Mouse (Mus musculus) lung, embryonic 14.5 days (tissue): ENCODE data around the gene Cnih3. TPM values are rescaled to one million over a fixed set of nuclear protein-coding genes. Genes with fewer than 3 reads are reported as not detected.
A peak's percentile ranks its signal among the peaks of the same experiment; 100 is the strongest.

Experiments used
- ATAC-seq: fragments of 200-750 bp; cut with Nextera tagmentation; 2 replicates; pipeline ENCODE4 v1.8.0; 2017; ENCODE audit warnings: mild to moderate bottlenecking, moderate TSS enrichment, moderate library complexity; ENCODE audit not compliant: insufficient read depth
- DNase-seq: peaks from one replicate; pipeline ENCODE4 v3.0.0-alpha.2; 2015
- H3K27ac ChIP-seq: fragments of 300-500 bp; sonication (generic); 2 replicates; pipeline ENCODE4 v1.5.1; 2014; ENCODE audit warnings: low read depth, mild to moderate bottlenecking, moderate library complexity
- H3K27me3 ChIP-seq: fragments of 300-500 bp; sonication (generic); 2 replicates; pipeline ENCODE4 v1.6.1; 2014; ENCODE audit warnings: low read length, control low read depth; ENCODE audit not compliant: insufficient read depth
- H3K36me3 ChIP-seq: fragments of 300-500 bp; sonication (generic); 2 replicates; pipeline ENCODE4 v1.6.1; 2014; ENCODE audit warnings: control low read depth; ENCODE audit not compliant: insufficient read depth
- H3K4me1 ChIP-seq: fragments of 300-500 bp; sonication (generic); 2 replicates; pipeline ENCODE4 v1.6.1; 2014; ENCODE audit warnings: antibody characterized with exemption, control low read depth; ENCODE audit not compliant: insufficient read depth
- H3K4me2 ChIP-seq: fragments of 300-500 bp; sonication (generic); 2 replicates; pipeline ENCODE4 v1.6.1; 2014; ENCODE audit warnings: mild to moderate bottlenecking
- H3K4me3 ChIP-seq: fragments of 300-500 bp; sonication (generic); 2 replicates; pipeline ENCODE4 v1.5.1; 2014; ENCODE audit warnings: low read depth, low read length
- H3K9ac ChIP-seq: fragments of 300-500 bp; sonication (generic); 2 replicates; pipeline ENCODE4 v1.6.1; 2014
- H3K9me3 ChIP-seq: fragments of 300-500 bp; sonication (generic); 2 replicates; pipeline ENCODE4 v1.6.1; 2016; ENCODE audit warnings: low read depth, low read length, control low read depth
- CTCF ChIP-seq: IDR thresholded peaks from 2 replicates; pipeline ENCODE4 v1.5.1; 2016; ENCODE audit warnings: antibody characterized with exemption, low read depth
- WGBS: fragments of 180-500 bp; shearing (Covaris S2); extraction: QIAGEN DNeasy Blood & Tissue Kit; methylation state at CpG from one replicate; pipeline ENCODE4 v1.1.7; 2014; 5-methylcytosine and 5-hydroxymethylcytosine counted together
- polyA plus RNA-seq: library from polyadenylated mRNA; unstranded; fragments of >200 nt; fragmentation: Nextera tagmentation; extraction: Ambion mirVana; gene quantifications from 2 replicates; pipeline ENCODE4 v1.2.1, GENCODE M21; 2014

Gene Cnih3
- polyA plus RNA-seq, 1 experiment from 2014 or later, result not detected

- Histone ChIP-seq H3K9me3 (no peaks in the 10 kb centered on the region), H3K27me3 (no peaks in the 10 kb centered on the region), H3K4me2 (no peak overlapping the region), H3K9ac (no peak overlapping the region), H3K27ac (no peak overlapping the region), H3K4me1 (peaks cover 7% of the 10 kb centered on the region; the same call in 1 of the 2 replicates), H3K4me3 (no peak overlapping the region), H3K36me3 (no peaks in the 10 kb centered on the region)
- DNase-seq, result peak; percentile 44
- TF ChIP-seq CTCF, result peak; percentile 72
- 43% methylated on average over 5 of the region's 5 CpGs for WGBS
- no peak for ATAC-seq
Measured at GRCm38 (mm10) chr1:181465027-181465426, 112.6 kb downstream of the Cnih3 start.

DNA sequence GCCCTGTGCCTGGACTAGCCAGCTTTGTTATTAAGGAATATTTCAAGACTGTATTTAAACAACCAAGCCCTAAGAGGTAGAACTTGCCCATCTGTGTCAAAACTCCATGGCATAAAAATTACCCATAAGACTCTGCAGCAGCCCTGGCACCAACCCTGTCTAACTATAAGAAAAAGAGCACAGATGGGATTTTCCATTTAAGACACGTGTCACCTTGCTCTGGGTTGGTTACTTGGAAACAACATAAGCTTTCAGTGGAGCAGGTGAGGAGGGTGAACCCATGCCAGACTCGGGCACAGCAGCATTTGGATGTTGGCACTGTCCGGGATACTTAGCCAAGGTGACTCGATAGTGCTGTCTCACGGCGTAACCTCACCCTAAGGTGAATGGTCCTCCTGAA, 113.6 kb downstream of the Cnih3 start:
- ATAC-seq (peak; percentile 5; the same call in 1 of the 2 replicates), DNase-seq (no peak)
- no peaks in the 10 kb centered on the region for H3K27me3 ChIP-seq
- no peak for TF ChIP-seq CTCF
- H3K4me3 ChIP-seq, result no peak overlapping the region
- H3K36me3 ChIP-seq, result no peaks in the 10 kb centered on the region
- H3K4me1 ChIP-seq, result peaks cover 7% of the 10 kb centered on the region; the same call in 1 of the 2 replicates
- H3K9ac ChIP-seq, result no peak overlapping the region
- no peak overlapping the region for H3K4me2 ChIP-seq
- H3K27ac ChIP-seq, result no peak overlapping the region
- H3K9me3 ChIP-seq, result no peaks in the 10 kb centered on the region; the same call in 1 of the 2 replicates
- WGBS, result 90% methylated on average over 6 of the region's 6 CpGs

DNA sequence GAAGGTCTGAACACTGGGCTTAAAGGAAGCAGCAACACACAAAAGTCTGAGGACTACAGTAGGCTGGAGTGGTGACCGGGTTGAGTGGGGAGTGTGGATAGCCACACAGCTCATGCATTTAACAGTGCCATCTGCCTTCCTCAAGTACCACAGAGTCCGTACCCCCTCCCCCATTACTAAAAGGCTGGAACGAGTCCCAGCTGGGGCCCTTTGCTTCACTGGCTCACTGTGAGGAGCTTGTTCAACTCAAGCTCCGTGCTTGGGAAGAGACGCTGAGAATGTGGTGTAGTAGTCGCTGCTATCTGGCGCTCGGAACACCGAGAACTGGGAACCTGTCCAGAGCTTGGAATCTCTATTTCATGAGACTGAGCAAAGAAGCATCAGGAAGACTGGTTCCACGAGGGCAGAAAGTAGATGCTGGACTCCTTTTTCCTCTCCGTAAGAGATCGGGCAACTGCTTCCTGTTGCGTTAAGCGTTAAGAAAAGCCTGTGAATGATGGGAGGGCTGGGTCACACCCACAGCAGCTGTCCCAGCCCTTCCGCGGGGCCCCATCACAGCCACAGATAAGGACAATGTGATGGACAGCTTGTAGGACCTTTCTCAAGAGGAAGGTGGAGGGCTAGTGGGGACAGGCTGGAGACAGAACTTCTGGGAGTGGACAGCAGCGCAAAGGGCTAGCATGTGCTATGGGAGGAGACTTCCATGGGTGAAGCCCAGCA, 114.3 kb downstream of the Cnih3 start:
- no peak overlapping the region for H3K9ac ChIP-seq
- no peak overlapping the region for H3K27ac ChIP-seq
- no peaks in the 10 kb centered on the region for H3K27me3 ChIP-seq
- H3K4me3 ChIP-seq, result no peak overlapping the region
- no peaks in the 10 kb centered on the region for H3K36me3 ChIP-seq
- peak; percentile 68 for DNase-seq
- WGBS, result 44% methylated on average over 17 of the region's 17 CpGs
- ATAC-seq, result peak; percentile 58
- peak overlapping the region; percentile 36 for H3K4me2 ChIP-seq
- peaks cover 5% of the 10 kb centered on the region; the same call in 1 of the 2 replicates for H3K9me3 ChIP-seq
- peaks cover 7% of the 10 kb centered on the region; the same call in 1 of the 2 replicates for H3K4me1 ChIP-seq
- TF ChIP-seq CTCF, result no peak

DNA sequence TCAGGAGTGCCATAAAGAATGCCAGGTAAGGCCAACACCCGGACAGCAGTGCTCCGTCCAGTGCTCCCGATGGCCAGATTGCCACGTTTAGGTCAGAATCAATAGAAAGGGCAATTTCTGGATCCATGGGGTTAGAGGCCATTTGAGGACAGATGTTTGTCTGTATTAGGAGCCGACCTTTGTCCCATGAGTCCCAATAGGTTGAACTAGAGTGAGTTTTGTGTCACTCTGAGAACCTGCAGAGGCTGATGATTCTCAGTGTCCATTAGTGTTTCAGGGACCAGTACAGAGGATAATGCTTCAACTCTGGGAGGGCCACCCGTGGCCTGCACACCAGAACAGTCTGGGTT, 114.9 kb downstream of the Cnih3 start:
- peak overlapping the region; percentile 36 for H3K4me2 ChIP-seq
- TF ChIP-seq CTCF, result no peak
- no peak overlapping the region for H3K9ac ChIP-seq
- peaks cover 5% of the 10 kb centered on the region; the same call in 1 of the 2 replicates for H3K9me3 ChIP-seq
- H3K4me3 ChIP-seq, result no peak overlapping the region
- H3K4me1 ChIP-seq, result peaks cover 7% of the 10 kb centered on the region; the same call in 1 of the 2 replicates
- H3K27ac ChIP-seq, result no peak overlapping the region
- H3K36me3 ChIP-seq, result no peaks in the 10 kb centered on the region
- H3K27me3 ChIP-seq, result no peaks in the 10 kb centered on the region
- WGBS, result 88% methylated on average over 6 of the region's 6 CpGs
- no peak for DNase-seq
- no peak for ATAC-seq

DNA sequence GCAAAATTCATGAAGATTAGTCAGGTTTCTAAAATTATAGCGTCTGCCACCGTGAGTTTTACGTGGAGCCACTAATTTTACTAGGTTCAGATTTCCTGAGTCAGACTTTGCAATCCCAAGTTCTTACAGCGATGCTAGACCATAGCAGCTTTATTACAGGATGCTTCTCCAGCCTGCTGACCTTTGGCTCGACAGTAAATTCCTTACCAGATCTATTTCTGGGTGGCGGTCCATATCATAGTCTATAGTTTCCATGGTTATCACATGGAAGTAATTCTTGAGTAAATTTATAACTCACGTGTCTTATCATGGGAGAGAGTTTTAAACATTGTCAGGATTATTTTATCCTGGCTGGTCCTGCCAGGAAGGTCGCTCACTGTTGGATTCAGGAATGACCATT, 117.0 kb downstream of the Cnih3 start:
- no peak for ATAC-seq
- 66% methylated on average over 8 of the region's 8 CpGs for WGBS

GRCm38 (mm10) chr1:181476141-181476540, 123.7 kb downstream of the Cnih3 start:
- Histone ChIP-seq H3K36me3 (no peaks in the 10 kb centered on the region), H3K27ac (no peak overlapping the region), H3K4me1 (peaks cover 4% of the 10 kb centered on the region; the same call in 1 of the 2 replicates), H3K27me3 (no peaks in the 10 kb centered on the region), H3K9ac (no peak overlapping the region), H3K4me2 (no peak overlapping the region), H3K9me3 (peaks cover 5% of the 10 kb centered on the region; the same call in 1 of the 2 replicates), H3K4me3 (no peak overlapping the region)
- 64% methylated on average over 8 of the region's 8 CpGs for WGBS
- ATAC-seq (no peak), DNase-seq (no peak)
- no peak for TF ChIP-seq CTCF

More for the DNA sequence above, 117.0 kb downstream of the Cnih3 start:
- no peak overlapping the region for H3K9ac ChIP-seq
- no peak overlapping the region for H3K27ac ChIP-seq
- peaks cover 11% of the 10 kb centered on the region; the same call in 1 of the 2 replicates for H3K4me1 ChIP-seq
- no peak overlapping the region for H3K4me3 ChIP-seq
- no peaks in the 10 kb centered on the region for H3K36me3 ChIP-seq
- H3K9me3 ChIP-seq, result peaks cover 5% of the 10 kb centered on the region; the same call in 1 of the 2 replicates
- H3K4me2 ChIP-seq, result no peak overlapping the region
- DNase-seq, result no peak
- TF ChIP-seq CTCF, result no peak
- no peaks in the 10 kb centered on the region for H3K27me3 ChIP-seq

DNA sequence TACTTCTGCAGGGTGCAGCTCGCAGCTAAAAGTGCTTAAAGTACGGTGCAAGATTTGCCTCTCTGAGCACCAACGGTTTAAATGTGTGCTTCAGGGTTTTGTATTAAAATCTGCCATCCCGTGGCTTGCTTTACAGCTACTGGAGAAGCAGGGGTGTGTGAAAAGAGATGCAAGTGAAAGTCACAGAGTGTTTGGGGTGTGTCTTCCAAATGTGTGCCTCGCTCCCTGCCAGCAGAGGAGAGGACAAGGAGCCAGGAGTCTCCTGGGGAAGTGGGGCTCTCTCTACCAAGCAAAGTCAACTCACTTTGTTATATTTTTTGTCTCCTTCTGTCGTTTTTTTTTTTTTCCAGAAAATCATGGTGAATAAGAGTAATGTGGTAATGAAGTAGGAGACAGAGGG, 124.1 kb downstream of the Cnih3 start:
- no peak overlapping the region for H3K4me3 ChIP-seq
- H3K36me3 ChIP-seq, result no peaks in the 10 kb centered on the region
- no peak for DNase-seq
- H3K4me2 ChIP-seq, result no peak overlapping the region
- no peak overlapping the region for H3K27ac ChIP-seq
- 0 out of 2 replicates have a peak, but pooled peaks cover under 1% of the 10 kb centered on the region for H3K9me3 ChIP-seq
- no peak overlapping the region for H3K9ac ChIP-seq
- H3K4me1 ChIP-seq, result peaks cover 4% of the 10 kb centered on the region; the same call in 1 of the 2 replicates
- H3K27me3 ChIP-seq, result no peaks in the 10 kb centered on the region
- no peak for TF ChIP-seq CTCF
- no peak for ATAC-seq
- WGBS, result 48% methylated on average over 6 of the region's 6 CpGs
